Mouse (Mus musculus) heart, postnatal 10 days (tissue): Measurements from ENCODE around the gene Ptch2. TPM values are rescaled to one million over a fixed set of nuclear protein-coding genes. Genes with fewer than 3 reads are reported as not detected.

Experiments used
- DNase-seq, 2 experiments: peaks; one replicate each; pipeline ENCODE4 v3.0.0; 2021
- intact Hi-C: fragments of 180-260 bp; cut with DNase I; formaldehyde crosslinking; loops from one replicate; pipeline ENCODE4 v1.15.1; 2025
- total RNA-seq, 2 experiments: library from RNA; stranded (reverse); gene quantifications; 2 replicates each; pipeline ENCODE4 v1.2.3; 2021

Gene Ptch2
- total RNA-seq: 1 to 10 TPM; 3.6 to 4.3 TPM

GRCm38 (mm10) chr4:117095551-117096452 is at the start of gene Ptch2:
Ptch2 (plus strand) TSS chr4:117096075.
- peak; percentile 87 to 88 for DNase-seq
- intact Hi-C loops: loop anchor here (5.0 kb wide), 2 partner anchors 79 to 94 kb away; partner anchors contain the start of gene Eif2b3

DNA sequence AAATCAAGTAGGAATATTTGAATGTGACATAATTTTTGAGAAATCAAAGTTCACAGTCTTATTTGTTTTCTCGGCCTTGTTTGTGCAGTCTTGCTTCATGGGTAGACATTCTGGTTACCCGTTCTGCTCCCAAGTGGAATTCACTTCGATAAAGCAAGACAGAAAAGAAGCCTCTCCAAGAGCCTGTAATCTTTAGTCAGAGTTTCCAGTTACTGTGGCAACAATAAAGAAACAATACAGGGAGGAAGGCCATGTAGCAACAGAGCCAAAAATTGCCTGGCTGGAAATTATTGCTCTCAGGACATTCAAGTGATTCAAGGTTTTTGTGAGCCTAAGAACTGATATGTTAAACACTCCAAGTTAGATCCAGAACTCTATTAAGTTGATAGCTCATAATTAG is 47.0 kb upstream of the Ptch2 start:
- intact Hi-C loops: no loop called here
- peak; percentile 64 to 65 for DNase-seq

- intact Hi-C loops: no loop called here
- DNase-seq: no peak
These were observed 46.4 kb upstream of the Ptch2 start for GRCm38 (mm10) chr4:117049485-117049884.

DNA sequence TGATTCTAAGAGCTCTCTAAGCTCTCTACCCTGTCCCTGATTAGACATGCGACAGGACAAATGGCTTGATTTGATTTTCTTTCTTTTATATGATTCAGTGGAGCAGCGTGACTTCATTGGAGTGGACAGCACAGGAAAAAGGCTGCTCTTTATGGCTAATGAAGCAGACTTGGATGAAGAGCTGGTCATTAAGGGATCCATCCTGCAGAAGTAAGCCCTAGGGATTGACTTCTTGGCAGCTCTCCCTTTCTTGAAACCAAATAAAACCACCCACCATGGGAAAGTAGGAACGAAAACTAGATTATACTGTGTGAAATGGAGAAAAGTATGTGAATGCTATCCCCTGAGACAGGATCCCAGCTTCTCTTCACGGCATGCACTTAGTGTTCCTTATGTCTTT is 43.2 kb upstream of the Ptch2 start:
- intact Hi-C loops: no loop called here

DNA sequence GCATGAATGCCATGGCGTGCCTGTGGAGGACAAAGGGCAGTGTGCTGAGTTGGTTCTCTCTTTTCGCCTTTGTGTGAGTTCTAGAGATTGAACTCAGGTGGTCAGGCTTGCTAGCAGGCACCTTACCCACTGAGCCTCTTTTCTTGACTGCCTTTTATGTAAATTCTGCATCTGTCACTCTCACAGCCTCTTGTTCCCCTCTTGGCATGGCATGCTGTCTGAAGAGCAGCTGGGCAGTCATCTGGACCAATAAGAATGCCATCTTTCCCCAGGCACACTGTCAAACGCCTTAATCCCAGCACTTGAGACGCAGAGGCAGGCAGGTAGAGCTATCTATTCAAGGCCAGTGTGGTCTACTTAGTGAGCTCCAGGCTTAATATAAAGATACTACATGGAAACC is 41.9 kb upstream of the Ptch2 start:
- no peak for DNase-seq
- intact Hi-C loops: no loop called here

More for the DNA sequence above, 43.2 kb upstream of the Ptch2 start:
- DNase-seq: peak; percentile 69 to 72

DNA sequence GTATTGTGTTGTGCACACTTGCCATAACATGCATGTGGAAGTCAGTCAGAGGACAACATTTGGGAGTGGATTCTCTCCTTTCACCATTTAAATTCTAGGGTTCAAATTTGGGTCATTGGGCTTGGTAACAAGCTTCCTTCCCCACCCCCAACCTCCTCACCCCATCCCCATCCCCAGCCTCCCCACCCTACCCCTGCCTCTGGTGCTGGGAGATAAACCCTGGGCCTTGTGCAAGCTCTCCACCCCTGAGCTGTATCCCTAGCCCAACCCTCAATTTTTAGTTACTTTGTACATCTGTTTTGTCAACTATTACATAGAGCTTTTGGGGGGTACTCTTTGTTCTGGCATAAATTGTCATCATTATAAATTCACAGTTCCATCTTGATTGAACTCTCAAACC is 39.8 kb upstream of the Ptch2 start:
- intact Hi-C loops: no loop called here
- no peak for DNase-seq

DNA sequence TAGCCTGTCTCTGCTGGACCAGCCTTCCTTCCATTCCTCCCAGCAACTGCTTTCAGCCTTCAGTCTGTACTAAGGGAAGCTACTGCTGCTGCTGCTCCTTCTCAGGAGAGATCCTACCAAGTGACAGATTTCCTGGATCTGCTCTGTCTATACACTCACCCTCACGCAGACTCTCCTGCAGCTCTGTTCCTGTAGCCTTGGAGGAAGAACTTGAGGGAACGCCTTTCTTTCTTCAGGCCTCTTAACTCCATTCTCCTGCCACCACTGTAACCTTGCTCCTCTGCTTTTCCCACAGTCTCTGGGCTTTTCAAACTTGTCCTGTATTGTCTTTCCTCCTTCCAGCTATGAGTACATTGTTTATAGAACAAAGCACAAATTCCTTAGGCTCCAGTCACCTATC is 39.4 kb upstream of the Ptch2 start:
- no peak for DNase-seq
- intact Hi-C loops: no loop called here

DNA sequence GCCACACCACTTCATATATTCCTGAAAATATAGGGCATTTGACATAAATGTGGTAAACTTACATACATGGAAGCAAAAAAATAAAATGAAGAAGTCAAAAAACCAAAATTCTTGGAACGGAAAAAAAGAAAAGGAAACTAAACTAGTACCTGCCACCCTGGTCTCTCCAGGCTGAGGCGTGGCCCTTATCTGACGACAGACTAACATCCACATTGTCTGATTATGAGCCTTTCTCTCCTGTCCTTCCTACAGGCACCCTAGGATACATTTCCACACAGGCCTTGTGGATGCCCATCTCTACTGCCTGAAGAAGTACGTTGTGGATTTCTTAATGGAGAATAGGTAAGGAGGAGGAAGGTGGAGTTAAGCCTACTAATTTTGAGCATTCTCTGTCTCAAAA is 37.4 kb upstream of the Ptch2 start:
- DNase-seq: no peak
- intact Hi-C loops: no loop called here

GRCm38 (mm10) chr4:117062700-117063390 is 33.0 kb upstream of the Ptch2 start:
- DNase-seq: no peak
- intact Hi-C loops: no loop called here

DNA sequence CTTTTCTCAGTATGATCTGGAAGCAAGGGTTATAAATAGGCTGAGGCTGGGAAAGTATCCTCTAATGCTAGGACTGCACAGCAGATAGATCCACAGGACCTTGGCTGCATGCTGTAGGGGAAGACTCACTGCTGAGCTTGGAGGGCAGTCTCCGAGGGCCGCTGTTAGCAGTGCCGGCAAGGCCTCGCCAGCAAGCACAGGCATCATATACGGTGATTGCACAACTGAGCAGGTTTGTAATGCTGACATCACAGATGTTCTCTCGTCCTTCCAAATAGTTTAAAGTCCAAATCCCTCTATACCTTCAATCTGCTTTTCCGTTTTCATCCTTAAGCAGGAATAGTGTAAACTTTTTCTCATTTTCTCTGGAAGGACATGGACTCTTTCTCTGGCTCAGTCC is 27.8 kb upstream of the Ptch2 start:
- DNase-seq: no peak
- intact Hi-C loops: no loop called here

DNA sequence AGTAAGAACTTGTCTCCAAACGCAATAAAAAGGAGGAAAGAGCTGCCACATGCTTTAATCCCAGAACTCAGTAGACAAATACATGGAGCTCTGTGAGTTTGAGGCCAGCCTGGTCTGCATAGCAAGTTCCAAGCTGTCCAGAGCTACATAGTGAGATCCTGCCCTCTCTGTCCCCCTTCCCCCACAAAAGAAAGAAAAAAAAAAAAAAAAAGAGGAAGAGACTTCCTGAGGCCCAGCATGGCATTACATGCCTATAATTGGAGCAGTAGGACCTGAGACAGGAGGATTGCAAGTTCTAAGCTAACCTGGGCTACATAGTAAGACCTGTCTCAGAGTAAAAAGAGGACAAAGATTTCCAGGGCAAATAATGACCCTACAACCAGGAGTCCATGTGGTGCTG is 26.2 kb upstream of the Ptch2 start:
- intact Hi-C loops: no loop called here
- no peak for DNase-seq

GRCm38 (mm10) chr4:117070624-117071023 is 25.3 kb upstream of the Ptch2 start:
- intact Hi-C loops: no loop called here
- no peak for DNase-seq

- intact Hi-C loops: no loop called here
- no peak for DNase-seq
These were observed 24.7 kb upstream of the Ptch2 start for GRCm38 (mm10) chr4:117071183-117071582.

DNA sequence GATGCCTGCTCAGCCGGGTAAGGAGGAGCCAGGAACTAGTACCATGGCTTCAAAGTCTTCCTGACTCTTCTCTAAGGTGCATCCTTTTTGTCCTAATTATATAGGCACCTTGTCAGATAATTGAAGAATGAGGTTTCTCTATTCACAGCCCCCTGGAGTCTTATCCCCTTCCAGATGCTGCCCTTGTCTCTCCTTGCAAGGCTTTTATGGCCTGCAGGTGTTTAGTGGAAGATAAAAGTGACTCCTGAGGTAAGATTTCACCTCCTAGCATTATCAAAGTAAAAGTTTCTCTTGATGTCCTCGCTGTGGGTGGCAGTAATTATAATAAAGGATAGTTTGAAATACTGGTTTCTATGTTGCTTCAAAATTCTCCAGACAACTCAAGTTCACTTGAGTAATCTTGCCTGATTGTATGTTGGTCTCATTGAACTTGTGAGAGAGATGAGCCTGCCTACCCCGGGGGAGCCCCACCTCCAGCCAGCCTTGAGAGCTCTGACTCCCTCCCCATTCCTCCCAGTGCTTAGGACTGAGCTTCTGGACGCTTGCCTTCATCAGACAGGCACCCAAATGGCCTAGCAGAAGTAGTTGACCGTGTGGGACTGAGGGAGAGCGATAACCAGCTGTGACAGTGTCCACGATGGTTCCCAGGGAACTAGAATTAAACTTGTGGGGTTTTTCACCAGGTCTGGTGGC is 7.8 kb upstream of the Ptch2 start:
- intact Hi-C loops: no loop called here
- DNase-seq: no peak

- intact Hi-C loops: no loop called here
- no peak for DNase-seq
These were observed 5.3 kb upstream of the Ptch2 start for GRCm38 (mm10) chr4:117090586-117090985.

- intact Hi-C loops: loop anchor here (5.0 kb wide), 2 partner anchors 77 to 92 kb away; partner anchors contain the start of gene Eif2b3
- DNase-seq: no peak
These were observed 1.1 kb upstream of the Ptch2 start for GRCm38 (mm10) chr4:117094626-117095361.

- intact Hi-C loops: loop anchor here (5.0 kb wide), 2 partner anchors 79 to 94 kb away; partner anchors contain the start of gene Eif2b3
- DNase-seq: peak; percentile 35 to 45
These were observed 791 bp downstream of the Ptch2 start for GRCm38 (mm10) chr4:117096666-117097065.

DNA sequence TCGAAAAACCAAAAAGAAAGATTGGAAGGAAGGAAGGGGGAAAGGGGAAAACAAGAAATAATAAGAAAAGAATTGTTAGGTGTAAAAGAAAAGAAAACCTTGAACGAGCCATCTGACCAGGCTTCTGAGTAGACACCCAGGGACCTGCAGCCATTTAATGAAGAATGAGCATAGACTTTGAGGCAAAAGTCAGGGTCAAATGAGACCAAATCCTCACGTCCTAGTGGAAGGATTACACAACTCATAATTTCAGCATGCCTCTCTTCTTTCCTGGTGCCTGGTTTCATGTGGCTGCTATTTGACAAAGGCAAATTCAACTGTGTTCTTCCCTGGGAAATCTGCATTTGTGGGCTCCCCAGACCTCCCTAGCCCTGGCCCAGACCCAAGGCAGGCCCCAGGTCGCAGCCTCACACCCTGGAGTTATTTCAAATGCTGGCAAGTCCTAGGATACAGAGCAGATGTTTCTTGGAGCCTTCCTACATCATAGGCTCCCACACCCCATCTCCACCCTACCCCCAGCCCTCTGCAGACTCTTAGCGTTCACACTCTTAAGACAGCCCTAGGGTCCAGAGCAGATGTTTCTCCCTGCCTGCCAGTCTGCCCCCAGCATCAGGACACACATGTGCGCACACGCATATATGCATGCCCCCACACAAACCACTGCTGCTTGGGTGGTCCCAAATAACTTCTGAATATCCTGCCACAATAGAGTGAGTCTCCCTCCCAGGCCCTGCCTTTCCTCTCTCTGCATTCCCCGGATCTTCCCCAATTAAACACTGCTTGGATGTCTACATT is 2.3 kb downstream of the Ptch2 start:
- intact Hi-C loops: loop anchor here (5.0 kb wide), 2 partner anchors 81 to 96 kb away; partner anchors contain the start of gene Eif2b3
- DNase-seq: peak; percentile 22 to 34

GRCm38 (mm10) chr4:117098764-117099036 is 2.8 kb downstream of the Ptch2 start:
- no peak for DNase-seq
- intact Hi-C loops: loop anchor here (5.0 kb wide), 2 partner anchors 81 to 96 kb away; partner anchors contain the start of gene Eif2b3

DNA sequence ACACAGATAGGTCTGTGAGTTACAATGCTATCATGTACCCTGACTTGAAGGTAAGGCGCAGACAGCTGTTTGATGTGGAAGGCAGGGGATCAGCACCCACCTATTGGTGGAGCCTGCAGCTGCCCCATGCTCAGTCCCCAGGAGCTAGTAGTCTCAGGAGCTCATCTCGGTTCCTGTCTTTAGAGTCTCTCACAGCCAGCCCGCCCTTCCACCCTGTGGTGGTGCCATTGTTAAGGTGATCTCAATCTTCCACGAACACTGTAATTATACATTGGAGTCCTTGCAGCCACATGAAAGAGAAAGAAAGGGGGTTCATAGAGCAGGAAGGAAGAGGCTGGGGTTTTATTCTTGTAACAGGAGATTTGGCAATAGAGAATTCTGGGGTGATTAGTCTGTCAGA is 4.2 kb downstream of the Ptch2 start:
- no peak for DNase-seq
- intact Hi-C loops: no loop called here
